Mouse (Mus musculus) mature B cell (primary cell): ENCODE measurements around the gene Irak4.

Experiments
- in situ Hi-C: fragments of 300-500 bp; cut with MboI; formaldehyde crosslinking; loops from 2 replicates; pipeline ENCODE4 v1.14.3; 2019

The Irak4 gene

DNA sequence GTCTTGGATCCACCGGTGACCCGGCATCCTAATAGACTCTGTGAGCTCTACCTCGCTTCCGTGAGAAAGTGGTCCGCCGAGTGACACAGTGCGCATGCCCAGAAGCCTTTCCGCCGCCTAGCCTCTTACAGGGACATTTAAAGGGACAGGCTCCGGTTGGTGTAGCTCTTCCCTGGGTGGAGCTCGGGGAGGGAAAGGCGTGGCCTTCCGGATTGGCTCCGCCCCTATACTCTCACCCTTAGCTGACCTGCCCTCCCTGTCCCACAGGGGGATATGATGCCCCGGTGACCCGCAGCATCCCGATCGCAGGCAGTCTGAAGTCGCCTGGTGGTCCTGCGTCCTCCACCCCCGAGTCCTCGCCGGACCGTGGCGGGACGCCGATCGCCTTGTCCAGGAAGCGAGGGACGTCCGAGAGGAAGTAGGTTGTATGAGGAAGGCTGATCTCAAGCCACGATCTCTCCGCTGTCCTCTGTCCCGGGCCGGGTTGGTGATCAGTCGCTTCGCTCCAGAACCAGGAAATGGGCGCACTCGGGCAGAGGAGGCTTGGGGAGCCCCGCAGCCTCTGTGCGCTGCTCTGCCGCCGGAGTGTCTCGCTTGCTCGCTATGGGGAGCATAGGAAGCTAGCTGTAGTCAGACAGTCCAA is at the start of gene Irak4, which contains the start of gene Pus7l:
Gene Irak4 (plus strand): TSS at position 235 of the 643 bp plus-strand sequence.
Gene Pus7l (minus strand): TSS at position 139 of the 643 bp plus-strand sequence.
- in situ Hi-C loops, result no loop called here

DNA sequence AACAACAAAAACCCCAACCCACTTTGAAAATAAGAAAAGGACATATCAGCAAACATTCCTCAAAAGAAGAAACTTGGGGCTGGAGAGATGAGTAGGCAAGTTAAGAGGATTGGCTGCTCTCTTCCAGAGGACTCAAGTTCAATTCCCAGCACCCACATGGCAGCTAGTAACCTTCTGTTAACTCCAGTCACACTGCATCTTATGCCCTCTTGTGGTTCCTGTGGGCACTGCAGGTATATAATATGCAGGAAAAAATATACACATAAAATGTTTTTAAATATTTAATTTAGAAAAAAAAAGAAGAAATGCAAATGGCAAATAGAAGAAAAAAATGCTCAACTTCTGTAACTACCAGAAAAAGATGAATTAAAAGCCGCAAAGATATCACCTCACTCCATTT is 49.0 kb upstream of the Irak4 start:
- in situ Hi-C loops, result no loop called here

DNA sequence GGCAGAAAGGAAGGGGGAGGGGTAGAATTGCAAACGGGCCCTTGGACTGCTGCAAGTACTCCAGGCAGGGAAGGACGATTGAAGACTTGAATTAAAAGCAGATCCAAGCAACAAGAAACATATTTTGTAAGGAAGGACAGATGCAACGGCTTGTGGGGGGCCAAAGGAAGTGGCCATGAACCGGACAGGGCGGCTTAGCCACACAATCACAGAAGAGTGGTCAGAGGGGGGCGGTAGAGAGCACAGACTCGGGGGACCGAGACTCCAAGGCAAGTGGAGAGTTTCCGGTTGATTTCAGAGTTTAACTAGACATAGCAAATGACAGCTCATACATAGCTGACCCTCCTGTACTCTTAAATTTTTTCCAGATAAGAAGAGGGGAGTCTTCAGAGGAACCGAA is 47.5 kb upstream of the Irak4 start:
- in situ Hi-C loops, result no loop called here

DNA sequence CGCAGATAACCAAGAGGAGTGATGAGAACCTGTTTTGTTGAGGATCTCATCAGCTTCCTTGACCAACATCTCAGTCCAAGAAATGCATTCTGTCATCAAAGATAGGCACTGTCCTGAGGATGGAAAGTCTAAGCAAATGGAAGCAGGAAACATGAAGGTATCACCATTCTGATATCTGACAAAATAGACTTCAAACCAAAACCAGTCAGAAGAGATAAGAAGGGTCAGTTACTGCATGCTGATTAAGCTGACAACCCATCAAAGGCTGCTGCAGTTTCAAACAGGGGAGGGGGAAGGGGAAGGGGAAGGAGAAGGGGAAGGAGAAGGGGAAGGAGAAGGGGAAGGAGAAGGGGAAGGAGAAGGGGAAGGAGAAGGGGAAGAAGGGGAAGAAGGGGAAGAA is 44.2 kb upstream of the Irak4 start:
- in situ Hi-C loops, result no loop called here

DNA sequence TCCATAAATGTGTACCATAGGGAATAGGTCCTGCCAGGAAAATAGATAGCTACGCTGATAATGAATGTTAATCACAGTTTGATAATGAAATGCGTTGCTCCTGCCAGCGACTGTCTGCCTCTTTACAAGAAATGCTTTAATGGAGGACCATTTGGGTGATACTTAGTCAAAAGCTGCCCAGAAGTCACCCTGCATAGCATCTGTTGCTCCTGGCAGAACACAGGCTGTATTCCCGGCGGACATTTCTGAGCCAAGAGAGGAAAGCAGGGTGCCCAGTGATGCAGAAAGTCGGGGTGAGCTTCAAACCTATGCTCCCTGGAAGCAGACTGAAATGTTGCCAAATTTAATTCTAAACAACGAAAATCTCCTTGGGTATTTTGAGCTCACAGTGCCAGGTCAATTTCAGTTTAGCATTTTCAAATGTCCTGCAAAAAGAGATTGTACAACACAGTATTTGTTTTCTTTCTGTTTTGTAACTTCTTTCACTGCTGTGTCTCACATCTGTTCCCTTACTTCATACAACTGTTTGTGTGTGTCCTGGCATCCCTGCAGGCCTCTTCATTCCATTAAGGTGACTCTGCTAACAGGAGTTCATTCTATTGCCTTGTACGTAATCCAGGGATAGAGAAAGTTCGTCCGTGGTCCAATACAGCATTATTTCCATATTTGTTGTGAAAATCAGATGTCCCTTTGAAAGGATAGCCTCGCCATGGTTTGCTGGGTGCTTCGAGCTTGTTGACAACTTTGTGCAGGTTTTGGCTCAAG is 39.8 kb upstream of the Irak4 start:
- in situ Hi-C loops, result no loop called here

- in situ Hi-C loops, result no loop called here
These were observed 25.4 kb upstream of the Irak4 start for GRCm38 (mm10) chr15:94517913-94518491.

GRCm38 (mm10) chr15:94520205-94520900 is 23.1 kb upstream of the Irak4 start:
- in situ Hi-C loops, result no loop called here

DNA sequence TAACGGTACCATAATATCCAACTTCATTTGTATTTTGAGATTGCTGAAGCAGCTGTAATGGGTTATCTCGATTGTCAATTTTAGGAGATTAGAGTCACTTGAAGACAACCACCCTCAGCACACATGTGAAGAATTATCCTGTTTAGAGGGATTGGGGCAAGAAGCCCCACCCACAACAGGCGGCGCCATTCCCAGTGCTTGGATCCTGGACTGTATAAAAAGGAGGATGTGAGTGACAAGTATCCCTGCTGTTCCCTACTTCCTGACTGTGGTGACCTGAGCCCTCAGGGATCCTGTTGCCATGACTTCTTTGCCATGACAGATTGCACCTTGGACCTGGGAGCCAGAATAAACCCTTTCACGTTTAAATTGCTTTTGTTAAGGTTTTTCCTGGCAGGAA is 22.5 kb upstream of the Irak4 start:
- in situ Hi-C loops, result no loop called here

DNA sequence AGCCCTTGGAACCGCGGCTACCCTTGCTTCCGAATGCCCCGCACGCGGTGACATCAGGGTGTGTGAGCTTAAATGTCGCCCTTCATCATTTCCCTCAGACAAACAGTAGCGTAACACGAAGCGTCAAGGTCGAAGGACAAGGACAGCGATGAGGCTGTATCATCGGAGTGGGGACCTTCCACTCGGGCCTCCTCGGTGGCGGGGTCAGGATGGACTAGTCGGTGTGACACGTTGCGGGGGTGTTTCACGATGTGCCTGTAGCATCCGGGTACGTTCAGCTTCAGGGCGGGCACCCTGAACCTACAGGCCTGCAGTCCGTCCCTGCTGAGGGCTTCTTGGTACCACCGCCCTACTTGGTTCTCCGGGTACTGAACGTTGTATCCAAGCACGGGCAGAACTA is 20.2 kb upstream of the Irak4 start:
- in situ Hi-C loops, result no loop called here

- in situ Hi-C loops, result no loop called here
These were observed 18.5 kb upstream of the Irak4 start for GRCm38 (mm10) chr15:94524956-94525355.

DNA sequence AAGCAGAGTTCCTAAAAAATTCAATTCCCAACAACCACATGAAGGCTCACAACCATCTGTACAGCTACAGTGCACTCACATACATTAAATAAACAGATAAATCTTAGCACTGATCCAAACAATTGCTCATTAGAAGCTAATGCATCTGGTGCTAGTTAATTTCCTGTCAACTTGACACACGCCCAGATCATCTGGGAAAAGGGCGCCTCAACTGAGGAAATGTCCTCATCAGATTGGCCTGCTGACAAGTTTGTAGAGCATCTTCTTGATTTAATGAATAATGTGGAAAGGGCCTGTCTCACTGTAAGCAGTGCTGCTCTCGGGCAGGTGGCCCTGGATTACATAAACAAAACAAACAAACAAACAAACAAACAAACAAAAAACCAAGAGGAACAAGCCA is 12.9 kb upstream of the Irak4 start:
- in situ Hi-C loops, result no loop called here

DNA sequence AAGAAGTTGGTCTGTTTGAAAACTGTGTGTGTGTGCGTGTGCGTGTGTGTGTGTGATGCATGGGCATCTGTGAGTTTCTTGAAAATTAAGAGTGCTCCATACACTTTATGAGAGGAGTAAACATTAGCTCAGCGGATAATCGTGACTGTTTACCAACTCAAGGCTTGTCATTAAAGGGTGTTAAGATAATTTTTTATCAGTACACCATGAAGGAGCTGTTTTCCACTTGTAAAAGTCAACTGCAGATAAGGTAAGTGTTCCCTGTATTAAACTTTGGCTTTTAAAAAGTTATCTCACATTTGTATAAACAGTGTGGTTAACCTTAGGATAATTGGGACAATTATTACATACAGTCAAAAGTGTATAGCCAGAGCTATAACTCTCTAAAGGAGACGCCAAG is 11.1 kb upstream of the Irak4 start:
- in situ Hi-C loops, result no loop called here

GRCm38 (mm10) chr15:94532956-94533355 is 10.5 kb upstream of the Irak4 start:
- in situ Hi-C loops, result no loop called here

DNA sequence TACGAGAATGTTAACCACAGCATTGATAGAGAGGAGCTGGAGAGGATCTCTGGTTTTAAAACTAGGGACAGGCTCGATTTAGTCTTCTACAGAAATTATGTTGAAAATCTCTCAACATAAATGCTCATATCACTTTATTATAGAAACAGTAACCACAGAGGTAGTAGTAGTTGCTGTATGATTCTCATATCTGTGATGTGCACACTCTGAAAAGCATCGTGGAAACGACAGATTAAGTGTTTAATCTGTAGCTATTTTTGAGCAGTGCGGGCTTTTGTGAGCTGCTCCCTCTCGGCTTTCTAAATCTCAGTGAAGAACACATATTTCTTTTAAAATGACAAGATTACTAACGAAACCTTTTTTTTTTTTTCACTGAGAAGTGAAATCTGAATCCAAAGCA is 7.9 kb upstream of the Irak4 start:
- in situ Hi-C loops, result no loop called here

- in situ Hi-C loops, result no loop called here
These were observed 4.1 kb upstream of the Irak4 start for GRCm38 (mm10) chr15:94539296-94539695.

DNA sequence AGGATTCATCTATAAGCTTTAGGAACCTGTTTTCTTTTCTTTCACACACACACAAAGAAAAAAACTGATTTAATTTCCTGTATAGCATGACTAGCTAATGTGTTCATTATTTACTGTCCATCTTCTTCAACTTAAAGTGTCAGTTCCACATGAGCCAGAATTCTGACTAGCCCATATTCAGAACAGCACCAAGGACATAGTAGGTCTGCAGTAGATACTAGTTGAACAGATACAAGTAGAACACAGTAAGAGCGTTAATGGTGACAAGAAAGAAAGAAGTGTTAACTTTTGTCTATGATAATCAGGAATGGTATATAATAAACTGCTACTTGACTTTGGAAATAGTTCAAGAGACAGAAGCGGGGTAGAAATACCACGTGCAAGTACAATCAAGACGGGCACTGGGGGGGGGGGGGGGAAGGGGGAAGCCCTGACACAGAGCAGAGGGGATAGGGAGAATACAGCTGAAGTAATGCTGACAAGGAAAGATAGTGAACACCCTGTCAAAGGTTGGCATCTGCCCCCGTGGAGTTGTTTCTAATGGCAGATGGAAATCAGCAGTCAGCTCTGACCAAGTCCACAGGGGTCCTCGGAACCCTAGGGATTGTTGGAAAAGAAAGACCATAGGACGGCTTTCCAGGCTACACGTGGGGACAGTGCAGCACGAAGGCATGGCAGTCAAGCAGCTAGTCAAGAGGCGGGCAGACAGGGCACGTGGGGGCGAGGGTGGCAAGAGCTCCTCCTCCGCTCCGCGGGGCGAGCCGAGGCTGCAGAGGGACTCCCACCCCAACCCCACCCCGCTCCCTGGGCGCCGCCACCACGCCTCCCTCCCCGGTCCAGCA is 655 bp upstream of the Irak4 start:
- in situ Hi-C loops, result no loop called here

DNA sequence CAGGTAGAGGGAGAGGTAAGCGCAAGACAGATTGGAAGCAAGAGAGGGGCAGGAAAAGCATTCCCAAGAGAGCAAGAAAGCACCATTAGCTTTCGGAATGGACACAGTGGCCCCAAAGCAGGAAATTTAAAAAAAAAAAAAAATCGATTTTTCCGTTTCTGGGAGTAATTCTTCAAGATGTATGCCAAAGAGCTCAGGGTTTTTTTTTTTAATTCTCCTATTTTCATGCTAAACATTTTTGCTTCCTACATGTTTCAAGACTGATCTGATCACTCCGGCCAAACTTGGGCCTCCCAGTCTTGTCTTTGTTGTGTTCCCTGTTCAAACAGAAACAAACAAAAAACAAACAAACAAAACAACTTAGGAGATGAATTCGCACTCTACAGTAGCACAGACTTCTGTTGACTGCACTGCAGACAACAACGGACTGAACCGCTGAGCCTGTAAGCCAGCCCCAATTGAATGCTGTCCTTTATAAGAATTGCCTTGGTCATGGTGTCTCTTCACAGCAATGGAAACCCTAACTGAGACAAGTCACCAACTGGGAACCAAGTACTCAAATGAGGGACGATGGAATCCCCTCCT is 701 bp downstream of the Irak4 start:
- in situ Hi-C loops, result no loop called here

DNA sequence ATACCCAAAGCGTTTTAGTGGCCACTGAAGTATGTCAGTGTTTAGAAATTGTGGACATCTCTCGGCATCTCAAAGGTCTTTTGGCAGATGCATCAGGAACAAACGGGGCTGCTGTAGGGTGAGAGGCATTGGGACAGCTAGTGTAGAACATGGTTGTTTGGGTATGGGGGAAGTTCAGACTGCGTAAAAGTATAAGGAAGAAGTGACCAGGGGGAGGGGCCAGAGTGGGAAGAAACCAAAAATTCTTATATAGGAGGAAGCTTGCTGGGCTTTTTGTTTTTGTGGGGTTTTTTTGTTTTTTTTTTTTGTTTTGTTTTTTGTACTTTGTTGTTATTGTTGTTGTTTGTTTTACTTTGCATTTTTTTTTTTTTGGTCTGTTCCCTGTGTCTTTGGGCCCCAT is 1.4 kb downstream of the Irak4 start:
- in situ Hi-C loops, result loop anchor here (5.0 kb wide), 1 partner anchor 42 kb away; the partner anchor contains the start of gene Twf1

DNA sequence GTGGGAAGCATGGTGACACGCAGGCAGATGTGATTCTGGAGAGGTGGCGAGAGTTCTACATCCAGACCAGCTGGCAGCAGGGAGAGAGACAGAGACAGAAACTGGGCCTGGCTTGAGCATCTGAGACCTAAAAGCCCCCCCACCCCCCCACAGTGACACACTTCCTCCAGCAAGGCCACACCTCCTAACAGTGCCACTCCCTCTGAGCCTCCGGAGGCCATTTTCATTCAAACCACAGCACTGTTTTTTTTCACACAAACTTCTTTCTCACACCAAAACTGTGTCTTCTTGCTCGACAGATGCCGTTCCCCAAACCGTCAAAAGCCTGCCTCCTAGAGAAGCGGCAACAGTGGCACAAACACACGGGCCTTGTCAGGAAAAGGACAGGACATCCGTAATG is 10.1 kb downstream of the Irak4 start:
- in situ Hi-C loops, result no loop called here

DNA sequence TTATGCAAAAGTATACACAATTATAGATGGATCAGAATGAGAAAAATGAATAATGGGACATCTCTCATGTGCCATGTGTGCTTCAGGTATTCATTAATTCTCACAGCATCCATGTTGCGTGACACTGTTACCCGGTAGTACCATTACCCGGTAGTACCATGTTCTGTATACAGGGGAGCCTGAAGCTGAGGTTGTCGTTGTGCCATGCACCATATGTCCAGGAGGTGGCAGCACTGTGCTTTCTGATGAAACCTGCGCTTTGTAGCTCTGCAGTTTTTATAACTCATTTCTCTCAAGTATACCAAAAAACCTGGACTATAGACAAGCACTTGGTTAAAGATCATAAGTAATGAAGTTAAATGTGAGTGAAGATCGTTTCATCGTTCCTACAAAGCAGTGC is 14.0 kb downstream of the Irak4 start:
- in situ Hi-C loops, result no loop called here
